In genomic region chr5:122402160-122402559, GRCm38 (mm10) we compare ENCODE assay signal across 16 mouse cellular contexts. TPM values are rescaled to one million over a fixed set of nuclear protein-coding genes. Genes with fewer than 3 reads are reported as not detected.
DNase-seq lines count a peak whose midpoint lies in the region; ATAC-seq and TF ChIP-seq lines count a peak whose summit lies in the region.
"Had no signal": no experiment of that assay in that cellular context is flagged by ENCODE, and none has a peak within 500 bp of the region (broad histone marks: within the 10 kb centered on the region; RNA-seq: fewer than 3 reads in every experiment).

No protein-coding gene starts in this region.

- H3K79me2 ChIP-seq in liver, adult 2 months (ENCODE audit: control insufficient read depth, insufficient read depth, low read length): no peaks in the 10 kb centered on the region

- H3K4me3 ChIP-seq in forebrain, embryonic 15.5 days: no peak overlapping the region
- no peak overlapping the region for H3K4me3 ChIP-seq in forebrain, embryonic 13.5 days
- no peak overlapping the region for H3K4me3 ChIP-seq in heart, embryonic 16.5 days (ENCODE audit: low read length)
- no peak overlapping the region for H3K4me3 ChIP-seq in kidney, adult 2 months (ENCODE audit: insufficient read depth, low read depth, low read length)
- no peak overlapping the region for H3K4me3 ChIP-seq in liver, adult 2 months (ENCODE audit: insufficient read depth, low read depth, low read length)
- no peak overlapping the region for H3K4me3 ChIP-seq in liver, embryonic 12.5 days
- H3K4me3 ChIP-seq: forebrain, embryonic 12.5 days; intestine, embryonic 15.5 days; midbrain, embryonic 15.5 days had no signal

- no peak for DNase-seq in heart, postnatal 10 days
- peak; percentile 26 for DNase-seq in kidney, adult 2 months
- no peak for DNase-seq in kidney, adult 9 months
- DNase-seq in liver, adult 2 months (ENCODE audit: extremely low read depth, low read depth, low spot score): peak; percentile 45
- DNase-seq: adrenal gland, postnatal 10 days; liver; retina, postnatal 1 day had no signal

- peaks cover 71% of the 10 kb centered on the region for H3K36me3 ChIP-seq in forebrain, embryonic 15.5 days
- H3K36me3 ChIP-seq in forebrain, embryonic 13.5 days (ENCODE audit: poor library complexity, severe bottlenecking): peaks cover 86% of the 10 kb centered on the region
- H3K36me3 ChIP-seq in heart, embryonic 16.5 days (ENCODE audit: control insufficient read depth, insufficient read depth): peaks cover 46% of the 10 kb centered on the region
- H3K36me3 ChIP-seq in kidney, adult 2 months (ENCODE audit: control insufficient read depth, insufficient read depth, low read length): no peaks in the 10 kb centered on the region; the same call in 1 of the 2 replicates
- H3K36me3 ChIP-seq in liver, adult 2 months (ENCODE audit: control insufficient read depth, insufficient read depth, low read length): peaks cover 21% of the 10 kb centered on the region; the same call in 1 of the 2 replicates
- peaks cover 99% of the 10 kb centered on the region for H3K36me3 ChIP-seq in liver, embryonic 12.5 days

- intact Hi-C loops in heart, postnatal 10 days (cut with DNase I): loop anchor here (5.0 to 10.0 kb wide), 2 partner anchors 225 to 323 kb away; no protein-coding TSS in a partner anchor

- H3K4me1 ChIP-seq in forebrain, embryonic 15.5 days: peaks cover 3% of the 10 kb centered on the region
- no peaks in the 10 kb centered on the region for H3K4me1 ChIP-seq in forebrain, embryonic 13.5 days
- H3K4me1 ChIP-seq in heart, embryonic 16.5 days (ENCODE audit: control insufficient read depth, insufficient read depth, low read length): peaks cover 35% of the 10 kb centered on the region
- H3K4me1 ChIP-seq in kidney, adult 2 months (ENCODE audit: control insufficient read depth, insufficient read depth, low read length): peaks cover 13% of the 10 kb centered on the region; the same call in 1 of the 2 replicates
- H3K4me1 ChIP-seq in liver, adult 2 months (ENCODE audit: control insufficient read depth, insufficient read depth, low read length): peaks cover 8% of the 10 kb centered on the region
- H3K4me1 ChIP-seq in liver, embryonic 12.5 days: peaks cover 9% of the 10 kb centered on the region
- H3K4me1 ChIP-seq: forebrain, embryonic 12.5 days; midbrain, embryonic 15.5 days had no signal

- no peaks in the 10 kb centered on the region for H3K27me3 ChIP-seq in forebrain, embryonic 15.5 days
- no peaks in the 10 kb centered on the region for H3K27me3 ChIP-seq in forebrain, embryonic 13.5 days
- no peaks in the 10 kb centered on the region for H3K27me3 ChIP-seq in heart, embryonic 16.5 days (ENCODE audit: control insufficient read depth, insufficient read depth, low read length)
- no peaks in the 10 kb centered on the region for H3K27me3 ChIP-seq in kidney, adult 2 months (replicated peaks; ENCODE audit: control insufficient read depth, insufficient read depth, low read length)
- H3K27me3 ChIP-seq in liver, adult 2 months (ENCODE audit: control insufficient read depth, insufficient read depth, low read length): no peaks in the 10 kb centered on the region
- no peaks in the 10 kb centered on the region for H3K27me3 ChIP-seq in liver, embryonic 12.5 days (replicated peaks)
- H3K27me3 ChIP-seq: forebrain, embryonic 12.5 days; intestine, embryonic 15.5 days; midbrain, embryonic 15.5 days had no signal

- no peak for TF ChIP-seq CTCF in kidney, adult 2 months (conservative IDR thresholded peaks at IDR 0.05; ENCODE audit: insufficient read depth, insufficient read length, low read depth, low read length)
- no peak for TF ChIP-seq CTCF in liver, adult 2 months (IDR thresholded peaks at IDR 0.05; ENCODE audit: low read depth, low read length)

- WGBS in forebrain, embryonic 15.5 days: 72% methylated on average over 13 of the region's 13 CpGs
- 85% methylated on average over 13 of the region's 13 CpGs for WGBS in forebrain, embryonic 13.5 days
- WGBS in heart, embryonic 16.5 days: 86% methylated on average over 13 of the region's 13 CpGs
- 57% methylated on average over 13 of the region's 13 CpGs for WGBS in kidney, adult 2 months
- WGBS in liver, adult 2 months: 83% methylated on average over 13 of the region's 13 CpGs
- 86% methylated on average over 13 of the region's 13 CpGs for WGBS in liver, embryonic 12.5 days (ENCODE audit: insufficient replicate concordance)

- no peak for ATAC-seq in forebrain, embryonic 15.5 days (replicated peaks)
- ATAC-seq in forebrain, embryonic 13.5 days: no peak
- ATAC-seq in heart, embryonic 16.5 days (replicated peaks; ENCODE audit: extremely low read depth, insufficient read depth, low FRiP score): no peak
- ATAC-seq in liver, embryonic 12.5 days: no peak
- ATAC-seq: activated CD4-positive, CD25-positive, alpha-beta regulatory T cell, adult 4 months; intestine, embryonic 15.5 days; midbrain, embryonic 15.5 days had no signal

- no peak overlapping the region for H3K9ac ChIP-seq in forebrain, embryonic 15.5 days (replicated peaks)
- no peak overlapping the region for H3K9ac ChIP-seq in forebrain, embryonic 13.5 days
- peak overlapping the region; percentile 40; the same call in 1 of the 2 replicates for H3K9ac ChIP-seq in heart, embryonic 16.5 days (ENCODE audit: low read length)
- no peak overlapping the region for H3K9ac ChIP-seq in liver, adult 2 months (ENCODE audit: low read depth, low read length)
- H3K9ac ChIP-seq in liver, embryonic 12.5 days: no peak overlapping the region
- H3K9ac ChIP-seq: forebrain, embryonic 12.5 days; intestine, embryonic 15.5 days; midbrain, embryonic 15.5 days had no signal

- no peak for TF ChIP-seq POLR2A in kidney, adult 2 months (IDR thresholded peaks at IDR 0.05; ENCODE audit: low read depth, low read length)
- TF ChIP-seq POLR2A in liver, adult 2 months (IDR thresholded peaks at IDR 0.05; ENCODE audit: extremely low read depth, insufficient read depth, low read length): no peak

- no peaks in the 10 kb centered on the region; the same call in 1 of the 2 replicates for H3K9me3 ChIP-seq in forebrain, embryonic 15.5 days
- H3K9me3 ChIP-seq in forebrain, embryonic 13.5 days (replicated peaks): no peaks in the 10 kb centered on the region
- H3K9me3 ChIP-seq in heart, embryonic 16.5 days (replicated peaks; ENCODE audit: control insufficient read depth, low read length): no peaks in the 10 kb centered on the region
- 0 out of 2 replicates have a peak, but pooled peaks cover 4% of the 10 kb centered on the region for H3K9me3 ChIP-seq in liver, embryonic 12.5 days (replicated peaks)
- H3K9me3 ChIP-seq: intestine, embryonic 15.5 days; midbrain, embryonic 15.5 days had no signal

- no peak overlapping the region for H3K4me2 ChIP-seq in forebrain, embryonic 15.5 days (replicated peaks)
- no peak overlapping the region for H3K4me2 ChIP-seq in forebrain, embryonic 13.5 days
- H3K4me2 ChIP-seq in heart, embryonic 16.5 days (ENCODE audit: low read depth, low read length): no peak overlapping the region
- H3K4me2 ChIP-seq in liver, embryonic 12.5 days: no peak overlapping the region
- H3K4me2 ChIP-seq: forebrain, embryonic 12.5 days; intestine, embryonic 15.5 days; midbrain, embryonic 15.5 days had no signal

- H3K27ac ChIP-seq in forebrain, embryonic 15.5 days (replicated peaks): peak overlapping the region; percentile 24; the same call in 1 of the 2 replicates
- no peak overlapping the region for H3K27ac ChIP-seq in forebrain, embryonic 13.5 days
- peak overlapping the region; percentile 77 for H3K27ac ChIP-seq in heart, embryonic 16.5 days (ENCODE audit: low read length)
- no peak overlapping the region for H3K27ac ChIP-seq in kidney, adult 2 months (ENCODE audit: insufficient read depth, low read depth, low read length)
- peak overlapping the region; percentile 20; the same call in 1 of the 2 replicates for H3K27ac ChIP-seq in liver, adult 2 months (replicated peaks; ENCODE audit: insufficient read depth, low read depth, low read length)
- H3K27ac ChIP-seq in liver, embryonic 12.5 days: no peak overlapping the region
- H3K27ac ChIP-seq: forebrain, embryonic 12.5 days; intestine, embryonic 15.5 days; midbrain, embryonic 15.5 days; stomach, postnatal 0 days had no signal

RNA-seq across cellular contexts. Expression of gene Arpc3, which starts 10.5 kb away (rescaled TPM):
- polyA plus RNA-seq in forebrain, embryonic 15.5 days (2015; fragmentation: Nextera tagmentation; extraction: Ambion mirVana): 165 and 193 TPM in 2 replicates
- polyA plus RNA-seq in forebrain, embryonic 13.5 days (2015; fragmentation: Nextera tagmentation; extraction: Ambion mirVana): 152 and 167 TPM in 2 replicates
- 97.0 and 118 TPM in 2 replicates for polyA plus RNA-seq in heart, embryonic 16.5 days (2015; fragmentation: Nextera tagmentation; extraction: Ambion mirVana)
- 100 to 1,000 TPM; 140 to 150 TPM for total RNA-seq in heart, postnatal 10 days (2021)
- 141 and 195 TPM in 2 replicates for polyA plus RNA-seq in kidney, adult 2 months (2012; rRNA removed)
- total RNA-seq in liver, adult 2 months (2014; rRNA removed): 93.6 and 119 TPM in 2 replicates
- polyA plus RNA-seq in liver, adult 2 months (2012; rRNA removed): 93.9 and 121 TPM in 2 replicates
- polyA plus RNA-seq in liver, embryonic 12.5 days (2016; fragmentation: Nextera tagmentation; extraction: Ambion mirVana): 101 and 103 TPM in 2 replicates

RNA-seq across cellular contexts. Expression of gene Anapc7, which starts 19.3 kb away (rescaled TPM):
- 53.3 and 54.2 TPM in 2 replicates for polyA plus RNA-seq in forebrain, embryonic 15.5 days (2015; fragmentation: Nextera tagmentation; extraction: Ambion mirVana)
- 50.3 and 53.3 TPM in 2 replicates for polyA plus RNA-seq in forebrain, embryonic 13.5 days (2015; fragmentation: Nextera tagmentation; extraction: Ambion mirVana)
- polyA plus RNA-seq in heart, embryonic 16.5 days (2015; fragmentation: Nextera tagmentation; extraction: Ambion mirVana): 39.4 and 40.2 TPM in 2 replicates
- 10 to 100 TPM; 44.4 to 44.5 TPM for total RNA-seq in heart, postnatal 10 days (2021)
- 30.3 and 33.5 TPM in 2 replicates for polyA plus RNA-seq in kidney, adult 2 months (2012; rRNA removed)
- 12.1 and 12.6 TPM in 2 replicates for total RNA-seq in liver, adult 2 months (2014; rRNA removed)
- 12.9 and 14.4 TPM in 2 replicates for polyA plus RNA-seq in liver, adult 2 months (2012; rRNA removed)
- 23.3 and 23.9 TPM in 2 replicates for polyA plus RNA-seq in liver, embryonic 12.5 days (2016; fragmentation: Nextera tagmentation; extraction: Ambion mirVana)

RNA-seq across cellular contexts. Expression of gene Fam216a, which starts 30.0 kb away (rescaled TPM):
- 133 and 135 TPM in 2 replicates for polyA plus RNA-seq in forebrain, embryonic 15.5 days (2015; fragmentation: Nextera tagmentation; extraction: Ambion mirVana)
- 117 and 123 TPM in 2 replicates for polyA plus RNA-seq in forebrain, embryonic 13.5 days (2015; fragmentation: Nextera tagmentation; extraction: Ambion mirVana)
- 50.7 and 51.7 TPM in 2 replicates for polyA plus RNA-seq in heart, embryonic 16.5 days (2015; fragmentation: Nextera tagmentation; extraction: Ambion mirVana)
- total RNA-seq in heart, postnatal 10 days (2021): 10 to 100 TPM; 17.1 to 22.7 TPM
- polyA plus RNA-seq in kidney, adult 2 months (2012; rRNA removed): 20.7 and 20.8 TPM in 2 replicates
- total RNA-seq in liver, adult 2 months (2014; rRNA removed): 3.4 and 4.2 TPM in 2 replicates
- 2.8 and 3.4 TPM in 2 replicates for polyA plus RNA-seq in liver, adult 2 months (2012; rRNA removed)
- 29.6 and 31.6 TPM in 2 replicates for polyA plus RNA-seq in liver, embryonic 12.5 days (2016; fragmentation: Nextera tagmentation; extraction: Ambion mirVana)

RNA-seq across cellular contexts. Expression of gene Gpn3, which starts 30.5 kb away (rescaled TPM):
- 47.7 and 52.4 TPM in 2 replicates for polyA plus RNA-seq in forebrain, embryonic 15.5 days (2015; fragmentation: Nextera tagmentation; extraction: Ambion mirVana)
- 56.9 and 58.7 TPM in 2 replicates for polyA plus RNA-seq in forebrain, embryonic 13.5 days (2015; fragmentation: Nextera tagmentation; extraction: Ambion mirVana)
- 51.3 and 68.6 TPM in 2 replicates for polyA plus RNA-seq in heart, embryonic 16.5 days (2015; fragmentation: Nextera tagmentation; extraction: Ambion mirVana)
- total RNA-seq in heart, postnatal 10 days (2021): 10 to 100 TPM; 24.3 to 25.5 TPM
- polyA plus RNA-seq in kidney, adult 2 months (2012; rRNA removed): 28.2 and 28.8 TPM in 2 replicates
- 14.1 and 18.4 TPM in 2 replicates for total RNA-seq in liver, adult 2 months (2014; rRNA removed)
- 23.5 and 24.6 TPM in 2 replicates for polyA plus RNA-seq in liver, adult 2 months (2012; rRNA removed)
- 80.3 and 85.1 TPM in 2 replicates for polyA plus RNA-seq in liver, embryonic 12.5 days (2016; fragmentation: Nextera tagmentation; extraction: Ambion mirVana)

RNA-seq across cellular contexts. Expression of gene Vps29, which starts 48.0 kb away (rescaled TPM):
- polyA plus RNA-seq in forebrain, embryonic 15.5 days (2015; fragmentation: Nextera tagmentation; extraction: Ambion mirVana): 252 and 266 TPM in 2 replicates
- 228 and 236 TPM in 2 replicates for polyA plus RNA-seq in forebrain, embryonic 13.5 days (2015; fragmentation: Nextera tagmentation; extraction: Ambion mirVana)
- 198 and 200 TPM in 2 replicates for polyA plus RNA-seq in heart, embryonic 16.5 days (2015; fragmentation: Nextera tagmentation; extraction: Ambion mirVana)
- 100 to 1,000 TPM; 109 to 122 TPM for total RNA-seq in heart, postnatal 10 days (2021)
- polyA plus RNA-seq in kidney, adult 2 months (2012; rRNA removed): 111 and 133 TPM in 2 replicates
- total RNA-seq in liver, adult 2 months (2014; rRNA removed): 52.8 and 58.8 TPM in 2 replicates
- polyA plus RNA-seq in liver, adult 2 months (2012; rRNA removed): 24.9 and 27.9 TPM in 2 replicates
- polyA plus RNA-seq in liver, embryonic 12.5 days (2016; fragmentation: Nextera tagmentation; extraction: Ambion mirVana): 133 and 137 TPM in 2 replicates

Comparison
In these comparisons a context has a peak if more than half of its experiments do, and no peak if none do; other contexts are left out.
1. H3K27ac ChIP-seq: peak in forebrain, embryonic 15.5 days (single experiment), heart, embryonic 16.5 days (single experiment) and liver, adult 2 months (single experiment); none in forebrain, embryonic 13.5 days (single experiment), kidney, adult 2 months (single experiment) and liver, embryonic 12.5 days (single experiment).
2. DNase-seq: peak in kidney, adult 2 months (single experiment) and liver, adult 2 months (single experiment); none in heart, postnatal 10 days (0 of 2) and kidney, adult 9 months (single experiment).